Mouse (Mus musculus) lung, adult 18-20 months (tissue): ENCODE results near the gene Psmc3.
A peak's percentile ranks its signal among the peaks of the same experiment; 100 is the strongest.
"Not testable (repeated sequence)": the region's sequence is repeated elsewhere in the genome, so short reads cannot be mapped to it uniquely, and the experiment has no call there.

Experiments used
- DNase-seq, 2 experiments: peaks; one replicate each; pipeline ENCODE4 v3.0.0; 2022; ENCODE audit warnings: mixed read lengths in 2 of 2

Psmc3 gene

GRCm38 (mm10) chr2:91053934-91054382, at the start of gene Psmc3:
Psmc3 (plus strand) TSS chr2:91054009.
- DNase-seq = peak; percentile 97

GRCm38 (mm10) chr2:91008536-91008935, 45.3 kb upstream of the Psmc3 start:
- no peak for DNase-seq

GRCm38 (mm10) chr2:91013881-91014280, 39.9 kb upstream of the Psmc3 start:
- no peak for DNase-seq

GRCm38 (mm10) chr2:91015386-91015785, 38.4 kb upstream of the Psmc3 start:
- DNase-seq = no peak

GRCm38 (mm10) chr2:91018061-91018788, 35.6 kb upstream of the Psmc3 start:
- peak in 1 of 2 experiments; percentile 24 for DNase-seq

GRCm38 (mm10) chr2:91019911-91020310, 33.9 kb upstream of the Psmc3 start:
- DNase-seq = no peak

- not testable (repeated sequence) for DNase-seq
These were observed 31.5 kb upstream of the Psmc3 start for GRCm38 (mm10) chr2:91022266-91022665.

- DNase-seq = no peak
These were observed 30.7 kb upstream of the Psmc3 start for GRCm38 (mm10) chr2:91023131-91023530.

- no peak for DNase-seq
These were observed 29.9 kb upstream of the Psmc3 start for GRCm38 (mm10) chr2:91023956-91024355.

- no peak for DNase-seq
These were observed 28.7 kb upstream of the Psmc3 start for GRCm38 (mm10) chr2:91025081-91025516.

GRCm38 (mm10) chr2:91026491-91026890, 27.3 kb upstream of the Psmc3 start:
- no peak for DNase-seq

GRCm38 (mm10) chr2:91027391-91028214, 26.2 kb upstream of the Psmc3 start:
- peak; percentile 15 to 28 for DNase-seq

GRCm38 (mm10) chr2:91031216-91031615, 22.6 kb upstream of the Psmc3 start:
- DNase-seq = no peak

GRCm38 (mm10) chr2:91033000-91033399, 20.8 kb upstream of the Psmc3 start:
- DNase-seq = no peak

- peak; percentile 53 to 63 for DNase-seq
These were observed 18.4 kb upstream of the Psmc3 start, which contains the start of gene Rapsn for GRCm38 (mm10) chr2:91035385-91035784. Rapsn (plus strand) TSS chr2:91035620.

GRCm38 (mm10) chr2:91041786-91042185, 12.0 kb upstream of the Psmc3 start:
- DNase-seq = no peak

GRCm38 (mm10) chr2:91042651-91043398, 11.0 kb upstream of the Psmc3 start:
- DNase-seq = no peak

- no peak for DNase-seq
These were observed 9.1 kb upstream of the Psmc3 start for GRCm38 (mm10) chr2:91044727-91045126.

- DNase-seq = not testable (repeated sequence)
These were observed 8.0 kb upstream of the Psmc3 start for GRCm38 (mm10) chr2:91045805-91046204.

GRCm38 (mm10) chr2:91047359-91047758, 6.5 kb upstream of the Psmc3 start:
- no peak for DNase-seq

- DNase-seq = no peak
These were observed 1.9 kb upstream of the Psmc3 start for GRCm38 (mm10) chr2:91051917-91052316.

- DNase-seq = no peak
These were observed 1.1 kb upstream of the Psmc3 start for GRCm38 (mm10) chr2:91052752-91053151.
